Mouse (Mus musculus): ENCODE data around the gene Bcl2l10.

The Bcl2l10 gene

GRCm38 (mm10) chr9:75347458-75347857, at the start of gene Bcl2l10:
TSS of gene Bcl2l10 (plus strand) at chr9:75347758.
- no peak for DNase-seq (ENCODE audit: low spot score in 2 of 2)

GRCm38 (mm10) chr9:75299342-75299741, 48.2 kb upstream of the Bcl2l10 start:
- no peak for DNase-seq (ENCODE audit: low spot score in 2 of 2)

- no peak for DNase-seq (ENCODE audit: low spot score in 2 of 2)
These were observed 44.5 kb upstream of the Bcl2l10 start for GRCm38 (mm10) chr9:75303033-75303432.

- DNase-seq (ENCODE audit: low spot score in 2 of 2) = no peak
These were observed 43.8 kb upstream of the Bcl2l10 start for GRCm38 (mm10) chr9:75303701-75304261.

- DNase-seq (ENCODE audit: low spot score in 2 of 2) = no peak
These were observed 43.3 kb upstream of the Bcl2l10 start for GRCm38 (mm10) chr9:75304286-75304685.

- DNase-seq (ENCODE audit: low spot score in 2 of 2) = no peak
These were observed 41.2 kb upstream of the Bcl2l10 start, which contains the start of gene Gnb5 for GRCm38 (mm10) chr9:75306126-75306898. TSS of gene Gnb5 (plus strand) at chr9:75306288.

- DNase-seq (ENCODE audit: low spot score in 2 of 2) = no peak
These were observed 40.5 kb upstream of the Bcl2l10 start for GRCm38 (mm10) chr9:75307015-75307414.

- no peak for DNase-seq (ENCODE audit: low spot score in 2 of 2)
These were observed 38.9 kb upstream of the Bcl2l10 start for GRCm38 (mm10) chr9:75308621-75309020.

GRCm38 (mm10) chr9:75312008-75312407, 35.5 kb upstream of the Bcl2l10 start:
- peak in 1 of 2 experiments; percentile 85 for DNase-seq (ENCODE audit: low spot score in 2 of 2)

GRCm38 (mm10) chr9:75313138-75313831, 34.3 kb upstream of the Bcl2l10 start:
- DNase-seq (ENCODE audit: low spot score in 2 of 2) = peak in 1 of 2 experiments; percentile 20

- peak; percentile 57 to 83 for DNase-seq (ENCODE audit: low spot score in 2 of 2)
These were observed 33.6 kb upstream of the Bcl2l10 start for GRCm38 (mm10) chr9:75313832-75314516.

- DNase-seq (ENCODE audit: low spot score in 2 of 2) = no peak
These were observed 32.9 kb upstream of the Bcl2l10 start for GRCm38 (mm10) chr9:75314517-75315105.

GRCm38 (mm10) chr9:75315238-75315637, 32.3 kb upstream of the Bcl2l10 start:
- DNase-seq (ENCODE audit: low spot score in 2 of 2) = no peak

- DNase-seq (ENCODE audit: low spot score in 2 of 2) = no peak
These were observed 30.8 kb upstream of the Bcl2l10 start for GRCm38 (mm10) chr9:75316771-75317170.

- DNase-seq (ENCODE audit: low spot score in 2 of 2) = no peak
These were observed 29.4 kb upstream of the Bcl2l10 start for GRCm38 (mm10) chr9:75318196-75318595.

GRCm38 (mm10) chr9:75319365-75319764, 28.2 kb upstream of the Bcl2l10 start:
- no peak for DNase-seq (ENCODE audit: low spot score in 2 of 2)

- peak; percentile 36 to 61 for DNase-seq (ENCODE audit: low spot score in 2 of 2)
These were observed 25.3 kb upstream of the Bcl2l10 start for GRCm38 (mm10) chr9:75322099-75322885.

- DNase-seq (ENCODE audit: low spot score in 2 of 2) = no peak
These were observed 19.5 kb upstream of the Bcl2l10 start for GRCm38 (mm10) chr9:75328047-75328446.

GRCm38 (mm10) chr9:75330821-75331220, 16.7 kb upstream of the Bcl2l10 start:
- peak; percentile 56 to 71 for DNase-seq (ENCODE audit: low spot score in 2 of 2)

GRCm38 (mm10) chr9:75334440-75334839, 13.1 kb upstream of the Bcl2l10 start:
- DNase-seq (ENCODE audit: low spot score in 2 of 2) = no peak

GRCm38 (mm10) chr9:75338016-75338415, 9.5 kb upstream of the Bcl2l10 start:
- DNase-seq (ENCODE audit: low spot score in 2 of 2) = peak; percentile 85 to 86

Data from left cerebral cortex, adult 9 months (tissue).